Mouse (Mus musculus) heart, postnatal 0 days (tissue): Measurements from ENCODE around the gene C2cd2l. TPM values are rescaled to one million over a fixed set of nuclear protein-coding genes. Genes with fewer than 3 reads are reported as not detected.

ENCODE experiments used
- ATAC-seq: fragments of 200-750 bp; cut with Nextera tagmentation; 2 replicates; pipeline ENCODE4 v1.8.0; 2017; ENCODE audit warnings: low read depth, moderate number of reproducible peaks, moderate library complexity; ENCODE audit not compliant: insufficient read depth
- DNase-seq: peaks from one replicate; pipeline ENCODE4 v3.0.0-alpha.2; 2016; ENCODE audit warnings: low spot score
- H3K27ac ChIP-seq: fragments of 300-500 bp; sonication (generic); 2 replicates; pipeline ENCODE4 v1.5.1; 2014; ENCODE audit warnings: low read depth, mild to moderate bottlenecking
- H3K27me3 ChIP-seq: fragments of 300-500 bp; sonication (generic); 2 replicates; pipeline ENCODE4 v1.6.1; 2014; ENCODE audit warnings: low read length, mixed read lengths; ENCODE audit not compliant: control insufficient read depth, insufficient read depth
- H3K36me3 ChIP-seq: fragments of 300-500 bp; sonication (generic); replicated peaks from 2 replicates; pipeline ENCODE4 v1.6.1; 2014; ENCODE audit warnings: low read length, mixed read lengths; ENCODE audit not compliant: control insufficient read depth, insufficient read depth
- H3K4me1 ChIP-seq: fragments of 300-500 bp; sonication (generic); 2 replicates; pipeline ENCODE4 v1.6.1; 2014; ENCODE audit warnings: antibody characterized with exemption; ENCODE audit not compliant: control insufficient read depth, insufficient read depth
- H3K4me2 ChIP-seq: fragments of 300-500 bp; sonication (generic); 2 replicates; pipeline ENCODE4 v1.6.1; 2014; ENCODE audit warnings: low read depth, mild to moderate bottlenecking, low read length, moderate library complexity
- H3K4me3 ChIP-seq: fragments of 300-500 bp; sonication (generic); 2 replicates; pipeline ENCODE4 v1.5.1; 2014; ENCODE audit warnings: low read depth, low read length
- H3K9ac ChIP-seq: fragments of 300-500 bp; sonication (generic); replicated peaks from 2 replicates; pipeline ENCODE4 v1.6.1; 2014; ENCODE audit warnings: low read depth, low read length, mixed read lengths
- H3K9me3 ChIP-seq: fragments of 300-500 bp; sonication (generic); replicated peaks from 2 replicates; pipeline ENCODE4 v1.6.1; 2016; ENCODE audit warnings: low read length; ENCODE audit not compliant: control insufficient read depth
- CTCF ChIP-seq: IDR thresholded peaks from 2 replicates; pipeline ENCODE4 v1.5.1; 2016; ENCODE audit warnings: antibody characterized with exemption, control low read depth, low read depth
- EP300 ChIP-seq: IDR thresholded peaks from 2 replicates; pipeline ENCODE4 v1.6.1; 2016; ENCODE audit warnings: antibody characterized with exemption, low read depth
- WGBS: fragments of 180-500 bp; shearing (Covaris S2); extraction: QIAGEN DNeasy Blood & Tissue Kit; methylation state at CpG from one replicate; pipeline ENCODE4 v1.1.7; 2014; 5-methylcytosine and 5-hydroxymethylcytosine counted together
- polyA plus RNA-seq: library from polyadenylated mRNA; unstranded; fragments of >200 nt; fragmentation: Nextera tagmentation; extraction: Ambion mirVana; gene quantifications from 2 replicates; pipeline ENCODE4 v1.2.1, GENCODE M21; 2015
- total RNA-seq: library from RNA; depleted of rRNA; stranded (reverse); fragments of >200 nt; gene quantifications from 2 replicates; pipeline ENCODE4 v1.2.3, GENCODE M21; 2014; ENCODE audit warnings: low replicate concordance

C2cd2l gene
- total and polyA plus RNA-seq, 2 experiments from 2014 or later = 5.0 to 16.8 TPM

DNA sequence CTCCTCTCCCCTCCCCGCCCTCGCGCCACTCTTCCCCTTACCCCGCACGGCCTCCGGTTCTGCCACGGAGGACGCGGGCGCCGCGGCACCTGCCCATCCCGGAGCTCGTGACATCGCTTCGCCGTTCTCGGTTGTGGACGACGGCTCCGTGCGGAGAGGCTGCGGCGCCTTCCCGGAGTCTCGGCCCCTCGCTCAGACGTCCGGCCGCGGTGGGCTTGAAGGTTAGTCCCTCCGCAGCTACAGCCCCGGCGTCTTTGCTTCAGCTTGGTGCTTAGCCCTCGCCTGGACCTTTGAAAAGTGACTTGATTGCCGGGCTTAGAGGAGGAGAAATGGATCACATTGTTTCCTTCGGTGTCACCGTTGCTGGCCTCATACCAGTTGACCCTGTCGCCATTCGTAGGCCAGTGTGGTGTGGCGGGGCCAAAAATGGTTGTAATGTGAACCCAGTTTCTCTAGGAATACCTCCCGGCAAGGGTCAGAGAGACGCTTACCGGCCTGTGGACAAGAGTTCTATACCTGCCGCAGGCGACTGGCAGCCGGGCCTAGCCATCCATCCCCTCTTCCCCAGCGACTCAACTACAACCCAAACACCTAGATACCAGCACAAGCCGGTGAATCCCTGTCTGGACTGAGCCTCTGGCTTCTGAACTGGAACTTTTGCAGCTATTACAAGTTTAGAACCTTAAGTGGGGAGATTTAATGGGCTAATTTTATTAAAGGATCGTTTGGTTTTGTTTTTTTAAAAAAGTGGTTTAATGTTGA is 15.4 kb upstream of the C2cd2l start:
- H3K4me1 ChIP-seq = peaks cover 14% of the 10 kb centered on the region
- H3K27me3 ChIP-seq = no peaks in the 10 kb centered on the region
- peak overlapping the region; percentile 92 for H3K4me3 ChIP-seq
- no peak for ATAC-seq
- H3K27ac ChIP-seq = peak overlapping the region; percentile 92
- no peak for TF ChIP-seq CTCF
- no peak for TF ChIP-seq EP300
- H3K9ac ChIP-seq = peak overlapping the region; percentile 94
- H3K4me2 ChIP-seq = peak overlapping the region; percentile 98
- WGBS = under 1% methylated on average over 50 of the region's 50 CpGs
- no peaks in the 10 kb centered on the region for H3K9me3 ChIP-seq
- DNase-seq = no peak
- H3K36me3 ChIP-seq = peaks cover 57% of the 10 kb centered on the region

DNA sequence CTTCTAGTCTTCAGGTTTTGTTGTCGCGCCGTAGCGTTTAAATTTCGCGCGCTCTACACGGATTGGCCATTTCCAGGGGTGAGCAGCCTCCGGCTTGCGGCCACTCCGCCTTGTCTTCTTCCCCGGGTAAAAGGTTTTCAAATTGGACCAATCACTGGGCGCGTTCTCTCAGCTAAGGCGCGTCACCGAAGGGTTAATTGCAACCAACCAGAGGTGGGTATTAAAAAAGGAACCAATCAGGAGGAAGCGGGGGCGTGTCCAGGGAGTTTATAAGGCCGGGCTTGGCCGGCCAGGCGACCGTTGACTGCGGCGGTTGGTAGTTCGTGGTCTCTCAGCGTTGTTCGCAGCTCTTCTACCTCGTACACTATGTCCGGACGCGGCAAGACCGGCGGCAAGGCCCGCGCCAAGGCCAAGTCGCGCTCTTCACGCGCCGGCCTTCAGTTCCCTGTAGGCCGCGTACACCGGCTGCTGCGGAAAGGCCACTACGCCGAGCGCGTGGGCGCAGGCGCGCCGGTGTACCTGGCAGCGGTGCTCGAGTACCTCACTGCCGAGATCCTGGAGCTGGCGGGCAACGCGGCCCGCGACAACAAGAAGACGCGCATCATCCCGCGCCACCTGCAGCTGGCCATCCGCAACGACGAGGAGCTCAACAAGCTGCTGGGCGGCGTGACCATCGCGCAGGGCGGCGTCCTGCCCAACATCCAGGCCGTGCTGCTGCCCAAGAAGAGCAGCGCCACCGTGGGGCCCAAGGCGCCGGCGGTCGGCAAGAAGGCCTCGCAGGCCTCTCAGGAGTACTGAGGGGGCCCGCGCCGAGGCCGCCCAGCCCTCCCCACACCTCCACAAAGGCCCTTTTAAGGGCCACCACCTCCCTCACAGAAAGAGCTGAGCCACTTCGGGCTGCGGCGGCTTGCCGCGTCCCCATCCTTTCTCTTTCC is 14.6 kb upstream of the C2cd2l start, which contains the start of gene H2afx:
H2afx (plus strand) TSS at position 299 of the 935 bp plus-strand sequence.
- peak; percentile 100 for DNase-seq
- TF ChIP-seq EP300 = peak; percentile 90; the same call in 1 of the 2 replicates
- TF ChIP-seq CTCF = peak; percentile 52
- H3K4me1 ChIP-seq = peaks cover 14% of the 10 kb centered on the region
- H3K27me3 ChIP-seq = no peaks in the 10 kb centered on the region
- no peaks in the 10 kb centered on the region for H3K9me3 ChIP-seq
- WGBS = under 1% methylated on average over 74 of the region's 91 CpGs
- peak within 1 kb of the TSS; percentile 92 for H3K4me3 ChIP-seq
- H3K9ac ChIP-seq = peak within 1 kb of the TSS; percentile 94
- ATAC-seq = peak; percentile 95
- H3K4me2 ChIP-seq = peak within 1 kb of the TSS; percentile 98
- H3K36me3 ChIP-seq = peaks cover 60% of the 10 kb centered on the region
- H3K27ac ChIP-seq = peak within 1 kb of the TSS; percentile 92

DNA sequence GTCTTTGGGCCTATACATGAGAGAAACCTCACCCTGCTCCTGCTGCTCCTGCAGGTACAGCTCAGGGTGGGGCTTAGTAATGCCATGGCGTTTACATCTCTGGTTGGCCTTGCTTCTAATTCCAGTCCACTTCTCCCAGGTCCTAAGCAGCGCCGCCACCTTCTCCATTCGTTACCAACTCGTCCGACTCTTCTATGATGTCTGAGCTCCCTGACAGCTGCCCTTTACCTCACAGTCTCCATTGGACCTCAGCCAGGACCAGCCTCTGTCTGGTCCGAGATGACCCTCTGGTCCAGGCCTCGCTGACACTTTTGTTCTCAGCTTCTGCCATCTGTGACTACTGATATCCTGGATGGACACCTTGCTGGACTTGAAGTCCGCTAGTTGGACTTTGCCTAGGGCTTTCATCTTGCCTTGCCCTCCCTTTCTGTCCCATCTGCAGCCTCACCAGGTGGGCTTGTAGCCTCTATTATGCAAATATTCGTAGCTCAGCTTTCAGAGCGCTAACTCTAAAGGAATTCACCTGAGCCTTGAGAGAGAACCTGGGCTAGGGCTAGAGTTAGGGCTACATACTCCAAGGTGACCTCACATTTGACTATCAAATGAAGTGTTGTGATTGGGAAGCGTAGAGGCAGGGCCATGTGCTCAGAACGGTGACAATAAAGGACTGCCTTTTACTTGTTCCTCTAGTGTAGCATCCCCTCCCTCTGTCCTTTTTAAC is 13.0 kb upstream of the C2cd2l start:
- no peak overlapping the region for H3K4me2 ChIP-seq
- no peak for DNase-seq
- H3K9ac ChIP-seq = no peak overlapping the region
- no peaks in the 10 kb centered on the region for H3K9me3 ChIP-seq
- H3K27me3 ChIP-seq = no peaks in the 10 kb centered on the region
- no peak overlapping the region for H3K4me3 ChIP-seq
- peaks cover 15% of the 10 kb centered on the region for H3K4me1 ChIP-seq
- H3K36me3 ChIP-seq = peaks cover 59% of the 10 kb centered on the region
- no peak for ATAC-seq
- H3K27ac ChIP-seq = no peak overlapping the region
- TF ChIP-seq EP300 = no peak
- no peak for TF ChIP-seq CTCF
- WGBS = 90% methylated on average over 13 of the region's 13 CpGs

DNA sequence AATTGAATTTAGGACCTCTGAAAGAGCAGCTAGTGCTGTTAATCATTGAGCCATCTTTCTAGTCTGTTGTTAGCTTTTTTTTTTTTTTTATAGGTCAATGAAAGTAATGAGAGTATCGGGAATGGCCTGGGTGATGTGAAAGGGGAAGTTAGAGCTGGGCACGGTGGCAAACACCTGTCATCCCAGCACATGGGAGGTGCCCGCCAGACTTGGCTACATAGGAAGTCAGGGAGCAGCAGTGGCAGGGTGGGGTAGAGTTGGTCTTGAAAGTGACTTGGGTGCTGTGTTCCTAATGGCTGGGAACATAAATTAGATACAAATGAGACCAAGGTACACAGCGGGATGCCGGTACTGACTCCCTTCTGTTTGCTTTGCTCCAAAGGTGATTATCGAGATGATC is 10.7 kb upstream of the C2cd2l start:
- TF ChIP-seq EP300 (no peak), CTCF (no peak)
- H3K27ac ChIP-seq = no peak overlapping the region
- peaks cover 52% of the 10 kb centered on the region for H3K36me3 ChIP-seq
- no peak overlapping the region for H3K9ac ChIP-seq
- peaks cover 15% of the 10 kb centered on the region for H3K4me1 ChIP-seq
- H3K4me3 ChIP-seq = no peak overlapping the region
- H3K4me2 ChIP-seq = no peak overlapping the region
- 94% methylated on average over 6 of the region's 6 CpGs for WGBS
- H3K27me3 ChIP-seq = no peaks in the 10 kb centered on the region
- no peak for ATAC-seq
- DNase-seq = no peak
- no peaks in the 10 kb centered on the region for H3K9me3 ChIP-seq

DNA sequence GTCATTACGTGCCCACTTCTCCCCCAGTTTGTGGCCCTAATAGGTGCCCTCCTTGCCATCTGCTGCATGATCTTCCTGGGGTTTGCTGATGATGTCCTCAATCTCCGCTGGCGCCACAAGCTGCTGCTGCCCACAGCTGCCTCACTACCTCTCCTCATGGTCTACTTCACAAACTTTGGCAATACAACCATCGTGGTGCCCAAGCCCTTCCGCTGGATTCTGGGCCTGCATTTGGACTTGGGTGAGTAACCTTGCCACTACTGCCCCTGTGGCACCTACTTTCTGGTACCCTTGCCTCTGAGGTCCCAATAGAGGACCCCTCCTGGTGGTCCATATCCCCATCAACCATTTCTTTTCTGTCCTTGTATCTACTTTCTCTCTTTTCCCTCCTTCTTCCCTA is 7.8 kb upstream of the C2cd2l start:
- Histone ChIP-seq H3K27me3 (no peaks in the 10 kb centered on the region), H3K4me1 (peaks cover 15% of the 10 kb centered on the region), H3K9me3 (no peaks in the 10 kb centered on the region), H3K4me2 (peak overlapping the region; percentile 85), H3K27ac (0 out of 2 replicates have a peak overlapping the region, but pooled peaks have one; percentile 32), H3K9ac (peak overlapping the region; percentile 83; the same call in 1 of the 2 replicates), H3K4me3 (peak overlapping the region; percentile 78), H3K36me3 (peaks cover 42% of the 10 kb centered on the region)
- ATAC-seq (no peak), DNase-seq (no peak)
- TF ChIP-seq EP300 = no peak
- TF ChIP-seq CTCF = no peak
- 82% methylated on average over 5 of the region's 5 CpGs for WGBS
